Mouse (Mus musculus) ES-E14 (cell line): ENCODE data around the gene Eef1a1.

Experiments used
- CHD2 ChIP-seq: IDR thresholded peaks from 2 replicates; pipeline ENCODE4 v1.6.1; 2014; ENCODE audit warnings: mild to moderate bottlenecking, low read depth, low read length, inconsistent platforms
- HCFC1 ChIP-seq: IDR thresholded peaks from 2 replicates; pipeline ENCODE4 v1.6.1; 2012; ENCODE audit warnings: low read length, inconsistent platforms, borderline replicate concordance; ENCODE audit not compliant: insufficient read depth
- MAFK ChIP-seq: IDR thresholded peaks from 2 replicates; pipeline ENCODE4 v1.6.1; 2014; ENCODE audit warnings: mild to moderate bottlenecking, low read depth, low read length, inconsistent platforms; ENCODE audit not compliant: insufficient read depth
- ZNF384 ChIP-seq: IDR thresholded peaks from 2 replicates; pipeline ENCODE4 v1.6.1; 2012; ENCODE audit warnings: low read depth, low read length, inconsistent platforms

DNA sequence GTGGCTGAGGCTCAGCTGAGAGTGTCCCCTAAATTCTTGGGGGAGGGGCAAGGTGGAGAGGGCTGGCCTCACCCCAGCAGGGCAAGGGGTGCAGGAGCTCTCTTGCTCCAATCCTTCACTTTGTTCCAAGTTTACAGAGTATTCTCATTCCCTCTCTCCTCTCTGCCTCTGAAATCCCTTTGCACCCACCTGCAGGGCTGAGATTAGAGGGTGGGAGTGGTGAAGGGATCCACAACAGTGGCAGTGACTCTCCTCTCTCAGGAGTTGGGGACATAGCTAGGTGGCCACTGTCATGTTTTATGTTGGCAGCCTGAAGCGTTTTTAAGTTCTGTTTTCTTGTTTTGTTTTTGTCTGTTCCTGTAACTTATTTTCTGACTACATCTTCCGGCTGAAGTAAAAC, 59.4 kb downstream of the Eef1a1 start:
- TF ChIP-seq ZNF384: no peak
- TF ChIP-seq MAFK: no peak
- no peak for TF ChIP-seq HCFC1
- no peak for TF ChIP-seq CHD2
